ENCODE assay signal across 8 mouse cellular contexts in genomic region chr16:22264232-22264961, GRCm38 (mm10). TPM values are rescaled to one million over a fixed set of nuclear protein-coding genes. Genes with fewer than 3 reads are reported as not detected.
DNase-seq lines count a peak whose midpoint lies in the region; ATAC-seq and TF ChIP-seq lines count a peak whose summit lies in the region.

No protein-coding gene starts in this region.

- under 1% methylated on average over 16 of the region's 16 CpGs for WGBS in heart, embryonic 15.5 days
- WGBS in limb, embryonic 11.5 days = 1% methylated on average over 16 of the region's 16 CpGs
- WGBS in midbrain, embryonic 11.5 days = 2% methylated on average over 16 of the region's 16 CpGs

- H3K9me3 ChIP-seq in heart, embryonic 15.5 days (replicated peaks) = no peaks in the 10 kb centered on the region
- no peaks in the 10 kb centered on the region for H3K9me3 ChIP-seq in limb, embryonic 11.5 days (ENCODE audit: control insufficient read depth, low read length)
- no peaks in the 10 kb centered on the region for H3K9me3 ChIP-seq in midbrain, embryonic 11.5 days (ENCODE audit: control insufficient read depth, low read length)

- no peak for DNase-seq in gastrocnemius, adult 2 months
- no peak for DNase-seq in gastrocnemius, postnatal 4 days (ENCODE audit: low spot score in 2 of 2)
- peak; percentile 28 for DNase-seq in Muller cell, postnatal 12 days (ENCODE audit: inconsistent ontology term)
- no peak for DNase-seq in limb, embryonic 11.5 days (ENCODE audit: low spot score)
- peak; percentile 90 for DNase-seq in midbrain, embryonic 11.5 days (ENCODE audit: low spot score, missing footprints)
- no peak for DNase-seq in urinary bladder, postnatal 10 days (ENCODE audit: low spot score)

- H3K36me3 ChIP-seq in heart, embryonic 15.5 days = no peaks in the 10 kb centered on the region
- no peaks in the 10 kb centered on the region for H3K36me3 ChIP-seq in limb, embryonic 11.5 days (ENCODE audit: control insufficient read depth, insufficient read depth, low read length)
- no peaks in the 10 kb centered on the region for H3K36me3 ChIP-seq in midbrain, embryonic 11.5 days (ENCODE audit: control insufficient read depth, insufficient read depth, low read length)

- ATAC-seq in heart, embryonic 15.5 days (replicated peaks; ENCODE audit: insufficient number of reproducible peaks, insufficient read depth, low FRiP score, low read depth) = no peak
- no peak for ATAC-seq in limb, embryonic 11.5 days (ENCODE audit: insufficient number of reproducible peaks, low FRiP score, low TSS enrichment, low read depth)
- no peak for ATAC-seq in midbrain, embryonic 11.5 days (ENCODE audit: low FRiP score)
- ATAC-seq in frontal cortex, adult (ENCODE audit: low TSS enrichment) = no peak

- H3K4me3 ChIP-seq in gastrocnemius, adult 2 months = peak overlapping the region; percentile 96
- H3K4me3 ChIP-seq in heart, embryonic 15.5 days = peak overlapping the region; percentile 87
- H3K4me3 ChIP-seq in limb, embryonic 11.5 days (ENCODE audit: low read depth, low read length) = peak overlapping the region; percentile 99
- H3K4me3 ChIP-seq in midbrain, embryonic 11.5 days (ENCODE audit: low read depth, low read length) = peak overlapping the region; percentile 97

- TF ChIP-seq CTCF in gastrocnemius, adult 2 months (IDR thresholded peaks at IDR 0.05) = no peak

- H3K27ac ChIP-seq in gastrocnemius, adult 2 months = peak overlapping the region; percentile 98
- peak overlapping the region; percentile 95 for H3K27ac ChIP-seq in heart, embryonic 15.5 days
- H3K27ac ChIP-seq in limb, embryonic 11.5 days (replicated peaks; ENCODE audit: low read depth, low read length) = peak overlapping the region; percentile 95; the same call in 1 of the 2 replicates
- peak overlapping the region; percentile 94 for H3K27ac ChIP-seq in midbrain, embryonic 11.5 days (ENCODE audit: low read depth, low read length)

- peak overlapping the region; percentile 91 for H3K9ac ChIP-seq in heart, embryonic 15.5 days
- peak overlapping the region; percentile 97 for H3K9ac ChIP-seq in limb, embryonic 11.5 days (ENCODE audit: low read length)
- peak overlapping the region; percentile 97 for H3K9ac ChIP-seq in midbrain, embryonic 11.5 days (ENCODE audit: low read length)

- H3K27me3 ChIP-seq in heart, embryonic 15.5 days = no peaks in the 10 kb centered on the region
- no peaks in the 10 kb centered on the region for H3K27me3 ChIP-seq in limb, embryonic 11.5 days (ENCODE audit: control insufficient read depth, insufficient read depth, low read length)
- no peaks in the 10 kb centered on the region for H3K27me3 ChIP-seq in midbrain, embryonic 11.5 days (ENCODE audit: control insufficient read depth, insufficient read depth, low read length)

- H3K4me1 ChIP-seq in heart, embryonic 15.5 days (replicated peaks) = peaks cover 26% of the 10 kb centered on the region
- 0 out of 2 replicates have a peak, but pooled peaks cover 8% of the 10 kb centered on the region for H3K4me1 ChIP-seq in limb, embryonic 11.5 days (ENCODE audit: control insufficient read depth, insufficient read depth, low read length)
- H3K4me1 ChIP-seq in midbrain, embryonic 11.5 days (ENCODE audit: control insufficient read depth, insufficient read depth, low read length) = peaks cover 14% of the 10 kb centered on the region; the same call in 1 of the 2 replicates

- H3K4me2 ChIP-seq in heart, embryonic 15.5 days = peak overlapping the region; percentile 71
- H3K4me2 ChIP-seq in limb, embryonic 11.5 days (ENCODE audit: low read depth, severe bottlenecking) = peak overlapping the region; percentile 50
- peak overlapping the region; percentile 73 for H3K4me2 ChIP-seq in midbrain, embryonic 11.5 days

- intact Hi-C loops in gastrocnemius, adult 2 months (cut with DNase I) = loop anchor here (5.0 to 10.0 kb wide), 3 partner anchors 142 to 860 kb away; partner anchors contain the start of genes Rfc4 and Senp2

RNA-seq across cellular contexts. Expression of gene Tra2b, which starts 1.4 kb away (rescaled TPM):
- total RNA-seq in gastrocnemius, adult 2 months (2021) = 10 to 100 TPM; 34.7 to 36.8 TPM
- 10 to 100 TPM; 86.1 to 95.0 TPM for total RNA-seq in gastrocnemius, postnatal 4 days (2021)
- 191 and 204 TPM in 2 replicates for polyA plus RNA-seq in heart, embryonic 15.5 days (2015; fragmentation: Nextera tagmentation; extraction: Ambion mirVana)
- polyA plus RNA-seq in limb, embryonic 11.5 days (2014; fragmentation: Nextera tagmentation; extraction: Ambion mirVana) = 481 and 509 TPM in 2 replicates
- polyA plus RNA-seq in midbrain, embryonic 11.5 days (2014; fragmentation: Nextera tagmentation; extraction: Ambion mirVana) = 473 and 513 TPM in 2 replicates

Comparison
In these comparisons a context has a peak if more than half of its experiments do, and no peak if none do; other contexts are left out.
1. DNase-seq: peak in Muller cell, postnatal 12 days (single experiment) and midbrain, embryonic 11.5 days (single experiment); none in gastrocnemius, adult 2 months (single experiment), gastrocnemius, postnatal 4 days (0 of 2), limb, embryonic 11.5 days (single experiment) and urinary bladder, postnatal 10 days (single experiment).
2. Peak in every context shown above with its lines, with median percentiles within 50 percentile points of each other: H3K27ac ChIP-seq, H3K4me3 ChIP-seq, H3K4me2 ChIP-seq and H3K9ac ChIP-seq.